Mouse (Mus musculus): ENCODE measurements around the gene Rhot2.

Rhot2 gene

DNA sequence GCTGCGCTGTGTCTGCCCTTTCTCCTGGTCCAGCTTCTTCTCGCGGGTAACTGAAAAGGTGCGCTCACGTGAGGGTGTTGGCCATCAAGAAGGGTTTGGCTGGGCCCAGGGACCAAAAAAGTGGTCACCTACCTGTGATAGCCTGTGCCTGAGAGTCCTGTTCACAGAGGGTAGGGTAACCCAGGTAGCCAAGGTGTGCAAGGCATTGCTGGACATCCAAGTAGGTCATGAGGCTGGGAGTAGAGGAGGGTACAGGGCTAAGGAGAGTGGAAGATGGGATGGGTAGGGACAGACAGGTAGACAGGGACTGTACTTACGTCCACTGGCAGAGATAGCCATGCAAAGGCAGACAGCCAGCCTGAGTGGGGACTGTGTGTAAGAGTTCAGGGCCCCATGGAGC is 4.1 kb downstream of the Rhot2 start:
- no peak for DNase-seq

- DNase-seq: no peak
These were observed 5.0 kb downstream of the Rhot2 start for GRCm38 (mm10) chr17:25839455-25840235.

DNA sequence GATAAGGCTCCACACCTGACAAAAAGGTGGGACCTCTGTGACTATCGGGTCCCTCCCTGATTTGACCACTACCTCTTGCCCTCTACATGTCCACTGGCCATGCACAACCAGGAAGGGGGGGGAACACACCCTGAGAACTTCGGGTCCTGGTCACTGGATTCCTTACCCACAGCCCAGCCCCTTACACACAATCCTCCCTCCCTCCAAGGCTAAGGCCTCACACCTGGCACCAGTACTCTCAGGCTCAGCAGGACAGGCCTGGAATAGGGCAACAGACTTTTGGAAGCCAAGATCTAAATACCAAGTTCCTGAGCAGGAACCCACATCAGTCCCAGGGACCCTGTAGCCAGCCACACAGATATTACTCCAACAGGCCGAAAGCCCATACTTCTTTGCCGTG is 5.7 kb downstream of the Rhot2 start:
- no peak for DNase-seq

DNA sequence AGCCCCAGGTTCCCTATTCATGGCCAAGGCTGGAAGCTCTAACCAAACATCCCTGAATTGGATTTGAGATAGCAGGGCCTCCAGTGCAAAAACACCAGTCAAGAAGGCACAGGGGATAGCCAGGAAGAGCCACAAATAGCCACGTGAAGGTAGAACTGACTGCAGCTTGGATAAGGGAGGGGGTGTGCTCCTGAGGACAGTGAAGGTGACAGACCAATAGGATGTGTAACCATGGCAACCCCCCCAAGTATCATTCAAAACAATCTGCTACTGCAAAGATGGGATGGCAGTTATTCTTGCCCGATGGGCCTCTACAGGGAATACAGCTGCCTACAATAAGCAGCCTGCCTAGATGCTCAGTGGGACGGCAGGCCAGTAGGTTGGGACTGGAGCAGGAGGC is 7.1 kb downstream of the Rhot2 start:
- DNase-seq: no peak

DNA sequence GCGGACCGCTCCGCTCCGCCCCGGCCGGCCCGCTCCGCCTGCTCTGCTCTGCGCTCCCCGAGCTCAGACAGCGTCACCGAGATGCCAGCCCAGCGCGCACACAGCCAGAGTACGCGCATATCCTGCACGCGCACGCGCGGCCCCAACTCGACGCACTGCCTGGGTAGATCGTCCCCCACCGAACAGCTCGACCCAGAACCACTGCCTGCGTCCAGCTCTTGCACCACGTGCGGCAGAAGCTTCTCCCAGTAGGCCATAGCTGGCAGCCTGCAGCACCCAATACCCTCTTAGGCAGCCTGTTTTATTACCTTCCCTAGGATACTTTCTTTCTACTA is 7.6 kb downstream of the Rhot2 start, which contains the start of gene Rhbdl1:
TSS of gene Rhbdl1 (minus strand) at position 220 of the 335 bp plus-strand sequence.
- DNase-seq: peak; percentile 87

GRCm38 (mm10) chr17:25836397-25837075 is 8.1 kb downstream of the Rhot2 start:
- DNase-seq: no peak

DNA sequence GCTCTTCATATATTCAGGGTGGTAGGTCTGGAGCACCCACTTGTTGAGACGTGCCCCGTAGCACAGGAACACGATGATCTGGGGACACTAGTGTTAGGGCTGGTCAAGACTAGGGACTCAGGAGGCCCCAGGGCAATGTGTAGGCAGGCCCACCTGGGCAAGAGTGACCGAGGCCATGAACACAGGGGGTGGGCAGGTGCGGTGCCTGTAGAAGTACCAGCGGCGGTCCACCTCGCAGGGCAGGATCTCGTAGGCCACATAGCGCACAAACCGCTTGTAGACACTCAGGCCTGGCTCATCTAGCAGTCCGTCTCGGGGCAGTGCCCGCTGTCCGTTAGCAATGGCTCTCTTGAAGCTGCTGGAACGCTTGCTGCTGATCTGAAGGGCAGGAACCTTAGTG is 8.8 kb downstream of the Rhot2 start:
- no peak for DNase-seq

- DNase-seq: no peak
These were observed 9.3 kb downstream of the Rhot2 start for GRCm38 (mm10) chr17:25835301-25835700.

GRCm38 (mm10) chr17:25834595-25835222 is 9.9 kb downstream of the Rhot2 start:
- DNase-seq: no peak

DNA sequence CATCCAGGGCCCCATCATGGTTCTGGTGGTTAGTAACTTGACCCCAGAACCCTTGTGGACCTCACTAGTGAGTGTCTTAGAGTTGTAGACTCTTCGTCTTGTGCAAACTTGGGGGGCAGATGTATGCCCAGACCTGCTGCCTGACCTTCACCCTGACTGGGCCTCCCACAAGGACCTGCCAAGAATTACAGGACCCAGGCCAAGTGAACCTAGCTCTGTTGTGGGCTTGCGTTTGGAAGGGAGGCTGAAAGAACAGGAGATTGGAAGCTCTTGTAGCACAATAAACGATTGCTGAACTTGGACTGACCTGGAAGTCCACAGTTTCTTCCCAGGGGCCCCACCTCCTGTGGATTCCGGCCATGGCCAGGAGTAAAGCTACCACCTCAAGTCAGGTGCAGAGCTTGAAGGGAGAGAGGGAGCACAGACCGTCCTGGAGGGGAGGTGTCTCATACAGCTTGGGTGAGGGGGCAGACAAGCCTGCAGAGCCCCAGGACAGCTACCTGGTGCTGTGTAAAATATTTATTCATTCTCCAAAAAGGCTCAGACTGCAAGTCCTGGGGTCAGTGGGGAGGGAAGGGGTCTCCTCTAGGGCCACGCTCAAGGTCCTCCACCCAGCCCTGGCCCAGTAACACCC is 10.6 kb downstream of the Rhot2 start:
- no peak for DNase-seq

DNA sequence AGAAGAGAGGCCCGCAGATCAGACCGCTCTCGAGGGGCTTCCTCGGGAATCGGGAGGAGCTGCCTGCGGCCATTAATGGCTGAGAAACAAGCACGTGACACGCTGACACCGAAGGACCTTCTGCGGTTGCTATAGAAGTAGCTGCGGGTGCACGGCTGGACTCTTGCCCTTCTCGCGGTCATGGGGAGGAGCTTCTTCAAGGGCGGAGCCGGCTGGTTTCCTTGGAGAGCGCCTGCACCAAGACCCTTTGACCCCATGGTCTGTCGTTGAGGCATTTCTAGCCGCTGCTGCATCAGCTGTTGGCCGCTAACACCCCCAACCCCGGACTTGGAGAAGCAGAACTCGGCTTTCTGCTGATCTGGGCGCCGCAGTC is 11.4 kb downstream of the Rhot2 start, which contains the start of gene Stub1:
TSS of gene Stub1 (minus strand) at position 114 of the 373 bp plus-strand sequence.
- peak; percentile 83 for DNase-seq

GRCm38 (mm10) chr17:25832436-25833290 is 12.0 kb downstream of the Rhot2 start:
- peak; percentile 97 for DNase-seq

DNA sequence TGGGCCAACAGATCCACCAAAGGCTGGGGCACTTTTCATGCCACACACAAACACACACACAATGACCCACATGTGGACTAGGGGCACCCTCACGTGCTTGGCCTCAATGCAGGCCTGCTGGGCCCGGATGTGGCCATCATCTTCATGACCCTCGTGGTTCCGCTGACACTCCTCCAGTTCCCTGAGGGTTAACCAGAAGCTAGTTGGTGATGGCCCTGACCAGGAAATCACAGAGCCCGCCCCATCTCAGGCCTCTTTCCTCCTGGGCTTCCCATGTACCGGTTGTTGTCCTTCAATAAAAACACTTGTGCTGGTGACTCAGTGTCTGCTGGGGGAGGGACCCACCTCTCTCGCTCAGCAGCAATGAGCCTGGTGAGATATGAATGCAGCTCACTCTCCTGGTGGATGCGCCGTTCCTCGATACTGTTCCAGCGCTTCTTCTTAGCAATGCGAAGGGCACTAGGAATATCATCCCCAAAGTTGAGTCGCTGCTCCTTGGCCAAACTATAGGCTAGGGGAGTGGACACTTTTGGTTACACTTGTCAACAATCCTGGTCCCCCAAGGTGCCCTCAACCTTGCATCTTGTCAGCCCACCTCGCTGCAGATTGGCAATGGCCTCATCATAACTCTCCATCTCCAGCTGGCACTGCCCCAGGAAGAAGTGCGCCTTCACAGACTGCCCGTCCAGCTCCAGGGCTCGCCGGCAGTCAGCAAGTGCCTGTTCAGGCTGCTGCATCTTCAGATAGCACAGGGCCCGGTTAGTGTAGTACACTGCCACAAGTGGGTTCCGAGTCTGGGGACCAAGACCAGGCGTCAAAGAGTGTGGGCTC is 13.0 kb downstream of the Rhot2 start:
- peak; percentile 58 for DNase-seq

GRCm38 (mm10) chr17:25830806-25831431 is 13.7 kb downstream of the Rhot2 start:
- DNase-seq: no peak

- DNase-seq: no peak
These were observed 14.4 kb downstream of the Rhot2 start for GRCm38 (mm10) chr17:25830200-25830753.

DNA sequence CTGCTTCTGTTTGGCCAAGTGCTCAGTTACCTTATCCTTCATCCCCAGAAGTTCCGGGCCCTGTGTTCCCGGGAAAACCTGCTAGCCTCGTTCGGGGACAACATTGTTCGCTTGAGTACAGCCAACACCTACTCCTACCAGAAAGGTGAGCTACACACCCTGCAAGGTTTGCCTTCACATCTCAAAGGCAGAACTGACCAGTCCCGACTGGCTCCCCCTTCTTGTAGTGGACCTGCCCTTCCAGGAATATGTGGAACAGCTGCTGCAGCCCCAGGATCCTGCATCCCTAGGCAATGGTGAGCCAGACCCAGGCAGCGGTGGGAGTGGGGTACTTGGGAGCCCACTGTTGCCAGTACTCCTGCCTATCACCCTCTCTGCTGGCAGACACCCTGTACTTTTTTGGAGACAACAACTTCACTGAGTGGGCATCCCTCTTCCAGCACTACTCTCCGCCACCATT is 15.1 kb downstream of the Rhot2 start:
- no peak for DNase-seq

DNA sequence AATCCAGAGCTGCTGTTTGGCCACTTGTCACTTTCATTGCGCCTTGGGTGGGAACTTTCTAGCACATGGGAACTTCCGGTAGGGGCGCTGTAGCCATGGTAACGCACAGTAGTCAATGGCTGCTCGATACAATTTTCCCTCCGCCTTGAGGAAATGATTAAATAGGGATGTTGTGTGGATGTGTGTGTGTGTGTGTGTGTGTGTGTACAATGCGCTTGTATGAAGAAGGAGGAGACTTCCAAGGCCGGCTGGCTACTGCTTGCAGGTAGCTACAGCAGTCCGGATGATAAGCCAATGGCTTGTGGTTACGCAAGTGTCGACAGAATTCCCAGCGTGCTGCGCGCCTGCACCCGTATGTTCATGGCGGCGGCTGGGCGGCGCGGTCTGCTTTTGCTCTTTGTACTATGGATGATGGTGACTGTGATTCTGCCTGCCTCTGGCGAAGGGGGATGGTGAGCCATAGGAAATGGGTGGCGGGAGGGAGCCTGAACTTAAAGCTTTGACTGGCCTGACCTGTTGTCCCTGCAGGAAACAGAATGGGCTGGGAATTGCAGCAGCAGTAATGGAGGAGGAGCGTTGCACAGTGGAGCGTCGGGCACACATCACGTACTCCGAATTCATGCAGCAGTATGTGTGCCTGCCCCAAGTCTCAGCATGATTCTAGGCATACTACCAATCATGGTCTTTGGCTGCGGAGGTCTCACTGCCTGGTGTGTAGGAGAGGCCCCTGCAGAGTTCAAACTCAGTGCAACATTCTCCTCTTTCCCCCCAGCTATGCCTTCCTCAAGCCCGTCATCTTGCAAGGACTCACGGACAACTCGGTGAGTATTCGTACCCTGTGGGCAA is 15.7 kb downstream of the Rhot2 start, which contains the start of gene Jmjd8:
TSS of gene Jmjd8 (plus strand) at position 156 of the 846 bp plus-strand sequence.
- peak; percentile 86 for DNase-seq

DNA sequence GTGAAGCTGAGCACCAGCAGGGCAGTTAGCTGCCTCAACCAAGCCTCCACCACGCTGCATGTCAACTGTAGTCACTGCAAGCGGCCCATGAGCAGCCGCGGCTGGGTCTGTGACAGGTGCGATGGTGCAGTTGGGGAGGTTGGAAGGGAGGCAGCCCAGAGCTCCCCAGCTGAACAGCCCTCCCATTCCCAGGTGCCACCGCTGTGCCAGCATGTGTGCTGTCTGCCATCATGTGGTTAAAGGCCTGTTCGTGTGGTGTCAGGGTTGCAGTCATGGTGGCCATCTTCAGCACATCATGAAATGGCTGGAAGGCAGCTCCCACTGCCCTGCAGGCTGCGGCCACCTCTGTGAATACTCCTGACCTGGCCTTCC is 16.4 kb downstream of the Rhot2 start:
- no peak for DNase-seq

DNA sequence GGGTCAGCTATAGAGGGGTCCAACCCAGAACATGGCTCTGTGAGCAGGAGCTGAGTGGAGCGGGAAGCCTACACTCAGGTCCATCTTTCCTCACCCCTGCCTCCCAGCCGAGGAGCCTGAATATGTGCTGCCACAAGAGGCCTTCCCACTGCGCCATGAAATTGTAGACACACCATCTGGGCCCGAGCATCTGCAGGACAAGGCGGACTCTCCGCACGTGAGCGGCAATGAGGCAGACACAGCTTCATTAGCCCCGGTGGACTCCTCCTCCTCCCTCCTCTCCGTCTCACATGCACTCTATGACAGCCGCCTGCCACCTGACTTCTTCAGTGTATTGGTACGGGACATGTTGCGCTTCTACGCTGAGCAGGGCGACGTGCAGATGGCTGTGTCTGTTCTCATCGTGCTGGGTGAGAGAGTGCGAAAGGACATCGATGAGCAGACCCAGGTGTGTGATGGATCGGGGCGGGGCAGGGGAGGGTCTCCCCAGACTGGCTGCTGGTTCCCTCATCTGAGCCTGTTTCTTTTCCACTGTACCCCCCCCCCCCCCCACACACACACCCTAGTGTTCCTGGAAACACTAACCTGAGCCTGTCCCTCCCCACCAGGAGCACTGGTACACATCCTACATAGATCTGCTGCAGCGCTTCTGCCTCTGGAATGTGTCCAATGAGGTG is 17.0 kb downstream of the Rhot2 start:
- no peak for DNase-seq

Measured in right cerebral cortex, postnatal 14 days (tissue).